Mouse (Mus musculus): ENCODE data around the gene Tspan8.
"Not testable (repeated sequence)": the region's sequence is repeated elsewhere in the genome, so short reads cannot be mapped to it uniquely, and the experiment has no call there.

The Tspan8 gene

DNA sequence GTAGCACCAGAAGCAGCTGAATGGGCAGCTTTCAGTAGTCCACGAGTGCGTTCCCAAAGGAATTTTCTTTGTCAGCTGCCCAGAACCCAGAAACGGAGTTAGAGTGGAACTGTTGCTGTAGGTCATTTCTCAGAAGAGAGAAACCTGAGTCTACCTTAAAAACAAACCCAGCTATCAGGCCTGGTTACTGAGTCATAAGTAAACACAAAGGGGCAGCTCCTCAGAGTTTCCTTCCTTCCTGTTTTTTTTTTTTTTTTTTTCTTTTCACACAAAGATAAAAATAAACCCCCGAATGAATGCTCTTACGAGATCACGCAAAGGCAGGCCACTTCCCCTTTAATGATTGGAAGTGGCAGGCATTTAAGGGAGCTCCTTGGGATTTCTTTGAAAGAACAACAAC lies at the start of gene Tspan8:
Gene Tspan8, plus strand, starts transcription at position 322 of the 400 bp plus-strand sequence.
- no peak for DNase-seq (ENCODE audit: low spot score)

DNA sequence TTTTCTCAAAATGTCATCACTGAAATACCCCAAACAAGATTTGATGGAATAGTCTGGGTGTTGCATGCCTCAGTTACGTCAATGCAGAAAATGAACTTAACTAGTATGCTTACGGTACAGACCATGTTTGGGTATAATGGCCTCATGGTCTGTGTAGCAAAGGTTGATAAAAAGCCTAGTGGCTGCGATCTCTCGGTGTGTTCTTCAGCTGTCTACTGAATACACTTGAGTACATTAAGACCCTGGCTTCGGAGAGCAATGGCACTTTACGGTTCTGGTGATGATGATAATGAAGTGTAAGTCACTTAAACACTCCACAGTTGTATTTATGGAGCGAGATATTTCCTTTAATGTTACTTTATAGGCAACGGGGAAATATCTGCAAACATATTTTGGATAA lies 46.6 kb upstream of the Tspan8 start:
- no peak for DNase-seq (ENCODE audit: low spot score)

DNA sequence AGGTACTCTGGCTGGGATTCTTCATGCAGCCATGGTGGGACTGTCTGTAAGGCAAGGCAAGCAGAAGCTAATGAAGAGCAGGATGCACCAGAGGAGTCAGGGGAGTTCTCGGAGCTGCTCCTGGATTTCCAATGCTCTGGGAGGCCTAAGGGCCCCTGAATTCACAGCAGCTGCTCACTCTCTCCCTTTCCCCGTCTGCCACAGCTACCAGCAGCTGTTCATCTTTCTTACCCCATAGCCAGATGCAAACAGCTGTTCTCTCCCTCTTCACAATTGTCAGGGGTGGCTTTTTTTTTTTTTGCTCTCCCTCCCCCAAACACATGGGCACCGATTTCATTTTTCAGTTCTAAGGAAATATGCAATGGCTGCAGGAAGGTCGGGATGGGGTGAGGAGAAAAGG lies 42.2 kb upstream of the Tspan8 start:
- no peak for DNase-seq (ENCODE audit: low spot score)

DNA sequence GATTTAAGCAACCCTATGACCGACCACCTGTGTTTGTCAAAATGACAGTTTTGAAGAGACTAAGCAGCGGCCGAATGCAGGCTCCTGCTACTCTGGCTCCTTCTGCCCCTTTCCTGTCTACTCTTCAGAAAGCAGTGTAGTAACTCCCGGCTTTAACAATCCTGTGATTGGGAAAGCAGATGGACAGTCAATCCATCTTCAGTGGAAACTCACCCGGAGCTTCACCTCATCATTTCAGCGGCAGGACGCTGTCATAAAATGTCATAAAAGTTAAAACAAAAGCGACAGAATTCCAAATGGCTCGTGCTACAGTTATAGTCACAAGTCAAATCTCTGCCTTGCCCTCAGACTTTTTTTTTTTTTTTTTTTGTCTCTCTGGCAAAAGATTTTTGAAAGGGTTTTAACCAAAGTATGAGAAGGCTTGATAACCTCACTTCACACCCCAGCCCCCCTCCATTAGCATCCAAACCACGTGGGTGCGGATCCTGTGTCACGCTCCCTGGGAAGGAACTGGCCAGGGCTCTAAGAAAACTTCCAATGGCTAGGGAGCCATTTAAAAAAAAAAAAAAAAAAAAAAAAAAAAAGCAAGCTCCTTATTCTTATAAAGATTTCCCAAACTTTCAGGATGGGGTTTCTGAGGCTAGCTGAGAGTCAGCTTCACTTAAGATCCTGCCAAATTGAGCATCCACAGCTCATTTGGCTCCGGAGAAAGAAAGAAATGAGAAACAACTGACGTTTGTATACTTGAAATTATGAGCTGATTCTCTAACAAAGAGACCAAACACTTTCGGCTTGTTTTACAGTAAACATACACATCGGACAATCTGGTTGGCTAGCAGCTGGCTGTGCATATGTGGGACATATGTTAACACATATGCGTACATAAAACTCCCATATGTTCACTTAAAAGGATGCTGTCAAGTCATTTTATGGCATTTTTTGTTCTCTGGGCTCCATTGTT lies 40.4 kb upstream of the Tspan8 start:
- no peak for DNase-seq (ENCODE audit: low spot score)

DNA sequence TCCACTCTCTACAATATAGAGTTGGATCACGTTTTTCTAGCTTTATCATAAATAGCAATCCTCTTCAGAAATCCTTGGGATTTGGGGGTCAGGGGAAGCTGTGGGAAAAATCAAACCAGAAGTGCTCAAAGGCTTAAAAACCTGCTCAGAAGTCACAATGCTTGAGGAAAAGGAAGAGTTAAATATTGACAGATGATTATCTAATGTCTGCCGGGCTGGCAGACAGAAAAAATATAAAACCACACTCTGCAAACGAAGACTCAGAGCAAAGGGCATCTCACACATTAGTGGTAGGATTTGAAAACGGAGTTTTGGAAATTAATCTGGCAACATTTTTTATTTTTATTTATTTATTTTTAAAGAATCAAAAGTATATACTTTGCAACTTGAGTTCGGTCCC lies 39.3 kb upstream of the Tspan8 start:
- DNase-seq (ENCODE audit: low spot score), result no peak

DNA sequence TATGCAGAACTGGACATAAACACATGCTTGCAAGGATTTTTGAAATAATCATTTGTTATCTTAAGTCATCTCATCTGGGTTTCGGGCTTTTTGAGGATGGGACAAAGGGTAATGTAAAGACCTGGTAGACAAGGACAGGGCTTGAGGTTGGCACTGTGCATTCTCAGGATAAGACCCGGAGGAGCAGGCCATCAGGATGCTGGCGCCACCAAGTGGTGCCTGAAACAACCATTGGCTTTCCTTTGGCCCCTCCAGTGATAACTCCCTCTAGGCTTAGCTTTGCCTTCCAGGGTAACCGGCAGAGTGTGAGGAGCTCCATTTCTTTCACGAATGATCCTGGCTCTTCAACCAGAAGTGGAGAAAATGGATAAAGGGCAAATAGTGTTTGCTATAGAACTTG lies 38.0 kb upstream of the Tspan8 start:
- DNase-seq (ENCODE audit: low spot score), result no peak

DNA sequence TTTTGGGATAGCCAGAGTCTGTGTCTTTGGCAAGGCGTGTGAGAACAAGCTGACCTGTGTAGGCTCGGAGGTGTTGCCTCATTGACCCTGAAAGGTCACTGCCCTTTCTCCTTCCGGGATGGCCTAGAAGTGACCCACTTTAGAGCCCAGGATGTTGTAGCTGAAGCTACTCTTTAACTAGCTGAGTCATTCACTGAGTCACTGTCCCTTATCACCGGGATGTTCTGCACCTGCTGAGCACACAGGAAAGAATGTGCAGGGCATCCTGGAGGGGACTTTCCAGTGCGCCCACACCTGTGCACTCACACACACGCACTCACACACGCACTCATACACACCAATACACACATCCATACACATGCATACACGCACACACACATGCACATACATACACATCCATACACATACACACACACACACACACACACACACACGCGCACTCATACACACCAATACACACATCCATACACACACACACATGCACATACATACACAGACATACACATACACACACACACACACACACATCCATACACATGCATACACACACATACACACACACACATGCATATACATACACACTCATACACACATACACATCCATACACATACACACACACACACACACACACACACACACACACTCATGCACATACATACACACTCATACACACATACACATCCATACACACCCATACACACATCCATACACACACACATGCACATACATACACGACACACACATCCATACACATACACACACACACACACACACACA lies 36.2 kb upstream of the Tspan8 start:
- no peak for DNase-seq (ENCODE audit: low spot score)

DNA sequence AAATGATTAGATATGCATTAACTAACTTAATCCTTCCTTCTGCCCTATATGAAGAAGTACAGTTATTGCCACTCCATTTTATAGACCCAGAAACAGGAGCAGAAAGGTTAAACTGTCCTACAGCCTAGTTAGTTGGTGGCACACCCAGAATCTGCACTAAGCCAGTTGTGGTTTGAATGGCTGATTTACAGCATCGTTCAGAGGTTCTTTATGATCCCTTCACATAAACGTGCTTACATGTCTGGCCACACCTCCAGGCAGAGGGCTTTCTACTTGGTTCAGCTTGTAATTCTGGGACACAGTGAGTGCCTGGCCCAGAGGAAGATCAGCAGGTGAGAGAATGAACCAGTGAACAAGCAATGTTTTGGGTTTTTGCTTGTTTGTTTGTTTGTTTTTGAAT lies 33.4 kb upstream of the Tspan8 start:
- no peak for DNase-seq (ENCODE audit: low spot score)

DNA sequence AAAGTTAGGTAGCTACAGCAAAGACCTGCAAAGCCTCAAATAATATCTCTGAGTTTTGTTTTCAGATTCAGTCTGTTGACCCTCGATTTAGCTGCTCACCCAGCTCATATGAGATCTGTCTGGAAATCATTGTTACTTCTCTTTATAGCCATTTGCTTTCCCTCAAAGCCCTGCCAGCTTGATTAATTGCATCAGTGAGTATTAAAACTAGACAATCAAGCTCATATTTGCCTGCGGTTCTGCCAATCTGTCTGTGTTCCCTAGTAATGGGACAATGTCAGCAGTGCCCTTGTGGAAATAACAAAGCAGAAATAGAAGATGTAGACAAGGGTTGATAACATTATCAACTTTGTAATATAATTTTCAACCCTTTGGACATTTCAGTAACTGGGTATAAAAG lies 25.8 kb upstream of the Tspan8 start:
- DNase-seq (ENCODE audit: low spot score), result no peak

DNA sequence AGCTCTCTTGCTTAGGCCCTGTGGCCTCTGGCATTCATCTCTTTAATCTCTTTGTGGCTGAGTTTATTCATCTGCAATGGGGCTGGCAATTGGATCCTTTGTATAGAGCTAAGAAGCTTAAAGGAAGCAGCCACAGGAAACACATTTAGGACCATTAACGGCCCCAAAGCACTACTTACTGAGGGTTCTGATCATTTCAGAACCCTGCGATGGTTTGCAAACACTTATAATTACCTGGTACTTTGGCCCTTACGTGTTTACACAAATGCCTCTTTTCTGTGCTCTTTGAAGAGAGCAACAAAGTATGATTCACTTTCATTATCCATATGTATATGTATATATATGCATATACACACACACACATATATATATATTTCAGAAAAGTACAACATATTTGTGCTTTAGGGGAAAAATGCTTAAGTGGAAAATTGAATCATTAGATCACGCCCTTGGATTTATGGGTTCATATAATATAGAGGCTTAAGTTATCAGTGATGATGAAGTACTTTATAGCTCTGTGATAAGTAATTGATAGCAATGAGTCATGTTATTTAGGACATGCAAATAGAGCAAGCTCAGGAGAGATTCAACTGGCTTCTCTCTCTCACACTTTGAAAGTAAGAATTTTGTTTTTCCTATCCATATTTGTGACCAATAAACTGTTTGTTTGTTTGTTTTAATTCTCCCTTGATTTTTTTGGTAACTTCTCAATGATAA lies 20.4 kb upstream of the Tspan8 start:
- no peak for DNase-seq (ENCODE audit: low spot score)

DNA sequence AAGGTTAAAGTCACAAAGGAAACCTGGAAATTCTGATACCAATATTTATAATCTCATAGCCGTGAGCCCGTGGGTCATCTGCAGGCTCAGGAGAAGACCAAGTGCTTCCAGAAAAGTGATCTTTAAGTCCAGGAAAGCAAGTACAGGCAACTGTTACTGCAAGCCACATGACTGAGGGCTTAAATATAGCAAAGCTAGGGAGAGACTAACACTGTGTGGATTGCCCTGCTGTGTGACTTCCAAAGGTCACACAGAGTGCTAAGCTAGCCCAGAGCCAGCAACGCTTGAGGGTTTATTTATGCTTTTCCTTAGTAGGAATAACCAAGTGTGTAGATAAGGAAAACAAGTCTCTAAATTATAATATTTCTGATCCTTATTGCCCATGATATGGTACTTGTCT lies 15.2 kb upstream of the Tspan8 start:
- no peak for DNase-seq (ENCODE audit: low spot score)

DNA sequence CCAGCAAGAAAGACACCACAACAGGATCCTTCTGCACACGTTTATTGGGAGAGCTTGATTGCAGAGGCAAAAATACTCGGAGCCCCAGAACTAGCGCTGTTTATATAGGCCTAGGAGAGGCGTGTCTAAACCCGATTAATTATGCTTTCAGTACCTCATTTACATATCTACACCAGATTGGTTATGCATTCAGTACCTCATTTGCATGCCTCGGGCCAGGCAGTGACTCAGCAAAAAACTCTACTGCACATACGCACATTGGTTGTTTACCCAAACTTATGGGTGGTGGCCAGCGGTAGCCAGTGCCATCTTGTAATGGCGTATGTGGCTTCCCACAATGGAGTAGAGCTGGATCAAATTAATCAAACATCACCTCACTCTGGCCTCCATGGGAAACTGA lies 13.6 kb upstream of the Tspan8 start:
- not testable (repeated sequence) for DNase-seq (ENCODE audit: low spot score)

DNA sequence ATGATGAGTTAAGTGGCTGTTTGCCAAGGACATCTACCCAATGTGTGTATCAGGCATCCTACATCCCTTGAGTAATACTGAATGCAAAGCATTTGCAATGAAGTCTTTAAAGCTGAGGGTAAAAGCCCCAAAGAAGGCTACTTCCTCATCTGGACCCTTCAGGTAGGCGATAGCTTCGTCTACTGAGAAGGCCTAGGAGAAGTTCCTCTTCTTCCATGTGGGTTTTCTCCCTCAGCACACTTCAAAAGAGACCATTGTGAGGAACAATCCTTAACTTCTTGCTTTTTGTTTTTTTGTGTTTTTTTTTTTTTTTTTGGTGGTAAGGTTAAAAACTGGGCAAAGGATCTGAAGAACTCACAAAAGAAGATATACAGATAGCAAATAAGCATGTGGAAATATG lies 12.9 kb upstream of the Tspan8 start:
- no peak for DNase-seq (ENCODE audit: low spot score)

DNA sequence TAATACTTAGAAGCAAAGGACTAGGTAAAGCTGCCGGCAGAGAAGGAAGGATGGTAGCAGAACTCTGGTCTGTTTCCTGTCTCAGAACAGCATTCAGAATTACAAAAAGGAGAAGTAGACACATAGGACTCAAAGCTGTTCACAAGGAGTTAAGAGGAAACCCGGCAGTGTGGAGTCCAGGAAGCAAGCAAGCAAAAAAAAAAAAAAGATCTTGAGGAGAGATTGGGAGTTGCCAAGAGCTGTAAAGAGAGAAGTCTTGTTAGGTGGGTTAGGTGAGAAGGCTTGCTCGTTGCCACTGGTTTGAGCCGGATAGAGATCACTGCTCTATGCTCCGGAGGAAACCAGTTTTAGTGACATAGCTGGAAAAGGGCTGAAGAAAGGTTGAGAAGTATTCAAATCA lies 10.6 kb upstream of the Tspan8 start:
- DNase-seq (ENCODE audit: low spot score), result no peak

DNA sequence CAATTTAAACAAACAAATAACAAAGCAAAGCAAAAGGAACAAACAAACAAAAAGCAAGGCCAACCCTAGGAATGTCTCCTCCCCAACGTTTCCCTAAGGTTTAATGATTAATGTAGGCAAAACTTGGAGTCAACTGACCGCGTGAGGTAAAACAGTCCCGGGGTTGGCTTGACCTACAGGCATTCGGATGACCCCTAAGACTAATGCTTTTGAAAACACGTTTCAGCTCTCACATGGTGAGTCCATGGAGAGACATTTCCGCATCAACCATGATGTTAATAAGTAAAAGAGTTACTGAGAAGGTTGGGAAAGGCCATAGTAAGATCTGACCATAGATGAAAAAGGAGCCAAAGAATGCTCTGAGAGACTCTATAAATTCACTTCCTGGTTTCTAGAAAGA lies 7.5 kb upstream of the Tspan8 start:
- DNase-seq (ENCODE audit: low spot score), result no peak

DNA sequence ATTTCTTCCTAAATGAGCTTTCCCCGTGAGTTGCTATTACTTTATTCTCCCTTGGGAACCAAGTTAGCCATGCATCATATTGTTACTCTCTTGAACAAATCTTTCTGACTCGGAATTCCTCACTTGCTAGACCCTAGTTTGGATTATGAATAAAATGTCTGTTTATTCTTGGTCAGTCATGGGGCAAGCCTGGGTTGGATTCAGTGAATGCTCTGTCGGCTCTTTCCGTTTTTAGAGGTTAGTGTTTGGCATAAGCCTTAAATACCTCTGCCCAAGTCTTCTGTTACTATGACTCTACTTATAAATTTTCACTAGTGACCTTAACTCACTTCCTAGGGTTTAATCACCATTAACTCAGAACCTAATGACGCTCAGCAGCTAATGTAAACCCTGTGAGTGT lies 5.1 kb upstream of the Tspan8 start:
- no peak for DNase-seq (ENCODE audit: low spot score)

DNA sequence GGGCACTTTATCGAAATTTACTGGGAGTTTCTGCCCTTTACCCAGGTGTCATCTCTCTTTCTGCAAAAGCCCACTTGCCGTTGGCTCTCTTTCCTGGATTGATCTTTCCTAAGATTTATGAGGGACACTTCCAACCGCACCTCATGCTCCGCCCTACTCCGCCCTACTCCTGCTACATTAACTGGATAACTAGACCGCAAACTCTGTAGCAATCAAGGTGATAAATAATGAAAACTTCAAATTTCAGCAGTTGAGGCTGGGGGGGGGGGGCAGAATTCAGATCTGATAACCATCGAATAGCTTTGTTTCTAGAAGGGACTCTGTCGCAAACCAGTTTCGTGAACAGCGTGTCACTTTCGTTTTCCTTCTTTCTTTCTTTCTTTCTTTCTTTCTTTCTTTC lies 1.8 kb upstream of the Tspan8 start:
- DNase-seq (ENCODE audit: low spot score), result no peak

DNA sequence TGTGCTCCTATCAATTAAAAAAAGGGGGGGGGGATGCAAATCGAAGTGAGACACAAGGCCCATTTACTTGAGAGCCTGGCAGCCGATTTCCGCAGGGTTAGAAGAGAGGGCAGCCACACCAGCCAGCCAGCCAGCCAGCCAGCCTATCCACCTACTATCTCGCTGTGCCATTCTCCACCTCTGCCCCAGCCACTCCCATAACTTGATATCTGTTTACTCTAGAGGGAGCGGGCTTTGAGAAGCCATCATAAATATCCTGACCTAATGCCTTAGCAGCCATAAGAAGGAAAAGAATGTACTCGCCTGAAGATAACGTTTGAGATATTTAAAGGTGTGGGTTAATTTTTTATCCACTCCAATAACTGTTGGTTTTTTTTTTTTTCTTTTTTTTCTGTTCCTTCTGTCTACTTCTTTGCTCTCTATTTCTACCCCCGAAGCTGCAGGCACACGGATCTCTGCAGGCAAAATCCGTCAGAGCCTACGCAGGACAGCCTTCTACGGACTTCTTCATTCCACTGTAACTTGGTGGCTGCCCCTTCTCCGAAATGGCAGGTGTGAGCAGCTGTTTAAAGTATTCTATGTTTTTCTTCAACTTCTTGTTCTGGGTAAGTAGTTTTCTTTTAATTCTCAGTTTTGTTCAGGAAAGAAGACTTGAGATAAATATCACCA lies 558 bp downstream of the Tspan8 start:
- no peak for DNase-seq (ENCODE audit: low spot score)

DNA sequence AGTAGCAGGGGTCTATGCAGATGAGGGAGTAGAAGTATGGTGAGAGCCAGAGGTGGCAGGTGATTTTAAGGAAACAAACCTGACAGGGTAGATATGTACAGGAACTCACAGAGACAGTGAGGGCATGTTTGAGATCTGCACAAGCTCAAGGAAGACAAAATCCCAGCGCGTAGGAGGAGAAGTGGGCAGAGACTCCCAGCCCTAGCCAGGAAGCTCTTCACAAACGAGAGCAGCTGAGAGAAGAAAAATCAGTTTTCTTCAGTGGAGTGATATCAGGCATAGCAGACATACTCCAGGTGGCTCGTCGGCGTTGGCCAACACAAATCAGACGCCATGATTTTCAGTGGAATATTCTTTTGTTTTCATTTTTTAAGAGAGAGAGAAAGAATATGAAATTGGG lies 8.7 kb downstream of the Tspan8 start:
- DNase-seq (ENCODE audit: low spot score), result no peak

DNA sequence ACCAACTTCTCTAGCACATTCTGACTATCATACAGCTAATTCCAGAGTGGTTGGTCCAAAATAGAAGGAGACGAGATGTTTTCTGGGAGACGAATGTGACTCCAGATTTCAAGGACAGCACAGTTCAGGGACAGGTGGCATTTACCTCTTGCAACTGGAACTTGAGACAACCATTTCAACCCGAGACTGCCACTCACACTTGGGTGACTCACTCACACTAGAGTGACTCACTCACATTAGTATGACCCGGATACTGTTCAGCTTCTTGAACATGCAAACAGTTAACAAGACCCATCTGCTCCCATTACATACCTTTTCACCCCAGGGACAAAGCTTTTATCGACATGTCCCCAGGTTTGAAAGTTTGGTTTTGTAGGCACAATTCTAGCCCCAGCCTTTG lies 12.2 kb downstream of the Tspan8 start:
- no peak for DNase-seq (ENCODE audit: low spot score)

DNA sequence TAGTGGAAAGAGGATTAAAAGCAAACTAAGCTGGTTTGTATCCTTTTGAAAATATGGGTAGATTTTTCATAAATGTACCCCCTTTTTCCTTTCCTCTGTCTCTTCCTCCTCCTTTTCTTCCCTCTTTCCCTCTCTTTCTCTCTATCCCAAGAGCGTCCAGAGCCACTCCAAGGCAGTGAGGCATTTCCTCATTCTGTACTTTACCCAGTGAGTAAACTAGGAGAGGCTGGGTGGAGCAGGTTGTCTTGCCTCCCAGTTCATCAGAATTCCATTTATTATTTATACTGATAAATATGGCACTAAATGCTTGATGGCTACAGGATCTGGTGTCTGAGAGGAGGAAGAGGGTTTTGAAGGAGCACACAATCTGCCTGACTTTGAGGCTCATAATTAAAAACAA lies 13.1 kb downstream of the Tspan8 start:
- no peak for DNase-seq (ENCODE audit: low spot score)

DNA sequence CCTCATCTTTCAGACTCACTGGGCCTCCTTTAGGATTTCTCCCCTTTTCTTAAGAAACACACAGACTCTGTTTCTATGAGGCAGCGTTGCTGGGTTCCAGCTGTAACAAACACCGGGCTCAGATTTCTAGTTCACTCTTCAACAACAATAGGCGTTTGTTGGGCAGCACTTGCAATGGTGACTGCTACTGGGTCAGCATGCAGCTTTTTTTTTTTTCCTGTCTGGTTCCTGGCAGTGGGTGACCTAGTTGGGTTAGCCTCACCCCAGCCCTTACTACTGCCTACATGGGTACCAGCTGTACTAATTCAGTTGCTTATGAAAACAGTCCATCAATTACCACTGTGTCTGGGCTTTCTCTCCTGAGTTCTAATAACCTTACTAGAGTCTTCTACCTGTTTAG lies 14.1 kb downstream of the Tspan8 start:
- no peak for DNase-seq (ENCODE audit: low spot score)

All from ovary, postnatal 10 days (tissue).